Mouse (Mus musculus): ENCODE measurements around the gene Slc44a2. TPM values are rescaled to one million over a fixed set of nuclear protein-coding genes. Genes with fewer than 3 reads are reported as not detected.

The Slc44a2 gene
- total and polyA plus RNA-seq, 3 experiments: 22.1 to 62.9 (median 36.5) TPM

GRCm38 (mm10) chr9:21313394-21313793 lies 7.1 kb upstream of the Slc44a2 start:
- dilution Hi-C loops (cut with MboI; ENCODE audit: extremely low pct_ligation_motif_present, extremely low pct_unique_long_range_greater_than_20kb, low sequenced_read_pairs): no loop called here
- Histone ChIP-seq H3K27me3 (replicated peaks) (no peaks in the 10 kb centered on the region), H3K27ac (ENCODE audit: insufficient read depth, low read depth) (no peak overlapping the region), H3K4me1 (ENCODE audit: control insufficient read depth in 1 of 2, insufficient read depth in 2 of 2) (peaks cover 5 to 26% of the 10 kb centered on the region in 2 experiments), H3K79me2 (replicated peaks; ENCODE audit: control insufficient read depth, extremely low read depth, insufficient read depth, poor library complexity, severe bottlenecking) (no peaks in the 10 kb centered on the region), H3K4me2 (ENCODE audit: insufficient read depth, low read depth, poor library complexity, severe bottlenecking) (no peak overlapping the region), H3K9ac (ENCODE audit: insufficient read depth, low read depth) (no peak overlapping the region), H3K4me3 (replicated peaks in 1 of 3; ENCODE audit: low read depth in 2 of 3, low read length in 2 of 3, poor library complexity in 1 of 3) (no peak overlapping the region), H3K36me3 (replicated peaks in 1 of 2; ENCODE audit: control insufficient read depth in 1 of 2, insufficient read depth in 1 of 2, low read length in 1 of 2) (no peaks in the 10 kb centered on the region), H3K9me3 (replicated peaks; ENCODE audit: low read length) (no peaks in the 10 kb centered on the region)
- in situ Hi-C loops (cut with MboI; ENCODE audit: low pct_ligation_motif_present, low pct_unique_long_range_greater_than_20kb, low sequenced_read_pairs): loop anchor here (5.0 kb wide), 1 partner anchor 39 kb away; no protein-coding TSS in a partner anchor
- peak; percentile 85 for DNase-seq (ENCODE audit: extremely low read depth)
- TF ChIP-seq RCOR1 (conservative IDR thresholded peaks at IDR 0.05; ENCODE audit: low read depth, low read length) (no peak), ZKSCAN1 (IDR thresholded peaks at IDR 0.05; ENCODE audit: borderline replicate concordance, low read depth, low read length) (no peak), NELFE (IDR thresholded peaks at IDR 0.05; ENCODE audit: low read depth, low read length) (no peak), JUND (conservative IDR thresholded peaks at IDR 0.05; ENCODE audit: low read depth, low read length) (no peak), ZMIZ1 (IDR thresholded peaks at IDR 0.05; ENCODE audit: low read depth, low read length) (no peak), CHD1 (IDR thresholded peaks at IDR 0.05; ENCODE audit: low read depth, low read length) (no peak), HCFC1 (IDR thresholded peaks at IDR 0.05; ENCODE audit: low read depth, low read length) (no peak), SIN3A (IDR thresholded peaks at IDR 0.05; ENCODE audit: low read length) (no peak), MYC (IDR thresholded peaks at IDR 0.05; ENCODE audit: low read depth, low read length) (no peak; the same call in 1 of the 2 replicates), USF1 (IDR thresholded peaks at IDR 0.05; ENCODE audit: low read depth, low read length) (no peak), UBTF (IDR thresholded peaks at IDR 0.05; ENCODE audit: low read depth, low read length) (no peak), NRF1 (IDR thresholded peaks at IDR 0.05; ENCODE audit: low read depth, low read length) (no peak), EP300 (IDR thresholded peaks at IDR 0.05; ENCODE audit: low read length) (no peak), MAFK (IDR thresholded peaks at IDR 0.05; ENCODE audit: insufficient replicate concordance, low read length) (no peak), CHD2 (IDR thresholded peaks at IDR 0.05; ENCODE audit: low read length) (no peak), RAD21 (IDR thresholded peaks at IDR 0.05; ENCODE audit: low read depth, low read length) (peak; percentile 94), JUN (IDR thresholded peaks at IDR 0.05; ENCODE audit: insufficient read depth, low read depth, low read length) (no peak), ELF1 (IDR thresholded peaks at IDR 0.05; ENCODE audit: low read depth, low read length) (no peak), TBP (conservative IDR thresholded peaks at IDR 0.05; ENCODE audit: low read depth, low read length) (no peak), ETS1 (conservative IDR thresholded peaks at IDR 0.05; ENCODE audit: low read depth, low read length) (no peak), MXI1 (IDR thresholded peaks at IDR 0.05; ENCODE audit: low read depth, low read length) (no peak), MAZ (IDR thresholded peaks at IDR 0.05; ENCODE audit: low read depth, low read length) (no peak), POLR2A (IDR thresholded peaks at IDR 0.05; ENCODE audit: low read depth, low read length) (no peak), USF2 (conservative IDR thresholded peaks at IDR 0.05; ENCODE audit: low read depth, low read length) (no peak), MEF2A (IDR thresholded peaks at IDR 0.05; ENCODE audit: borderline replicate concordance, low read depth, low read length) (no peak), TCF12 (IDR thresholded peaks at IDR 0.05; ENCODE audit: low read depth, low read length) (no peak), KAT2A (IDR thresholded peaks at IDR 0.05; ENCODE audit: insufficient replicate concordance, low read length) (no peak), GABPA (IDR thresholded peaks at IDR 0.05; ENCODE audit: insufficient replicate concordance, low read depth, low read length) (no peak), CTCF (conservative IDR thresholded peaks at IDR 0.05 in 1 of 2, IDR thresholded peaks at IDR 0.05 in 1 of 2; ENCODE audit: low read depth in 2 of 2, low read length in 2 of 2) (peak; percentile 91 to 98), ZC3H11A (IDR thresholded peaks at IDR 0.05; ENCODE audit: low read depth, low read length) (peak; percentile 93), SMC3 (IDR thresholded peaks at IDR 0.05; ENCODE audit: low read depth, low read length) (peak; percentile 99)

Measured in CH12.LX (cell line).